24 mouse cellular contexts compared by ENCODE assay signal in genomic region chr9:31949031-31949430, GRCm38 (mm10). TPM values are rescaled to one million over a fixed set of nuclear protein-coding genes. Genes with fewer than 3 reads are reported as not detected.
DNase-seq lines count a peak whose midpoint lies in the region; ATAC-seq lines count a peak whose summit lies in the region.
"Had no signal": no experiment of that assay in that cellular context is flagged by ENCODE, and none has a peak within 500 bp of the region (broad histone marks: within the 10 kb centered on the region; RNA-seq: fewer than 3 reads in every experiment).

No protein-coding gene starts in this region.

- H3K27me3 ChIP-seq in midbrain, embryonic 13.5 days, result no peaks in the 10 kb centered on the region
- H3K27me3 ChIP-seq in midbrain, embryonic 14.5 days (ENCODE audit: control insufficient read depth, insufficient read depth, low read length), result no peaks in the 10 kb centered on the region
- H3K27me3 ChIP-seq: embryonic facial prominence, embryonic 13.5 days; embryonic facial prominence, embryonic 15.5 days; forebrain, embryonic 12.5 days had no signal

- DNase-seq in midbrain, embryonic 14.5 days, result no peak
- DNase-seq in 416B (ENCODE audit: low read depth), result peak; percentile 17
- no peak for DNase-seq in thymus, postnatal 25 days
- no peak for DNase-seq in right cerebral cortex, postnatal 36 days (ENCODE audit: low spot score in 2 of 2)
- DNase-seq: adrenal gland, adult 8-10 months; adrenal gland, postnatal 14 days; adrenal gland, postnatal 36 days; cerebellum, adult 11-12 months; cerebellum, adult 2 months; cerebellum, adult 9-10 months; cerebellum, postnatal 10 days; cerebellum, postnatal 25 days; embryo, embryonic 11 days had no signal

- no peak overlapping the region for H3K9ac ChIP-seq in midbrain, embryonic 13.5 days (replicated peaks)
- H3K9ac ChIP-seq in midbrain, embryonic 14.5 days (replicated peaks; ENCODE audit: low read length), result no peak overlapping the region
- H3K9ac ChIP-seq: embryonic facial prominence, embryonic 13.5 days; embryonic facial prominence, embryonic 15.5 days; forebrain, embryonic 12.5 days had no signal

- ATAC-seq in midbrain, embryonic 13.5 days, result 0 out of 2 replicates have a peak, but pooled peaks have one; percentile 20
- no peak for ATAC-seq in midbrain, embryonic 14.5 days (ENCODE audit: low FRiP score, low TSS enrichment)
- peak; percentile 97 for ATAC-seq in granulocyte monocyte progenitor cell, adult 5-6 weeks (replicated peaks; ENCODE audit: poor library complexity, severe bottlenecking)
- ATAC-seq: forebrain, embryonic 14.5 days; forebrain, embryonic 16.5 days had no signal

- H3K36me3 ChIP-seq in midbrain, embryonic 13.5 days, result no peaks in the 10 kb centered on the region
- H3K36me3 ChIP-seq in midbrain, embryonic 14.5 days (ENCODE audit: control insufficient read depth, insufficient read depth, low read length), result no peaks in the 10 kb centered on the region
- H3K36me3 ChIP-seq: embryonic facial prominence, embryonic 13.5 days; embryonic facial prominence, embryonic 15.5 days; forebrain, embryonic 10.5 days; forebrain, embryonic 12.5 days had no signal

- H3K9me3 ChIP-seq in midbrain, embryonic 13.5 days, result no peaks in the 10 kb centered on the region
- no peaks in the 10 kb centered on the region for H3K9me3 ChIP-seq in midbrain, embryonic 14.5 days (ENCODE audit: control insufficient read depth, low read length)
- H3K9me3 ChIP-seq: embryonic facial prominence, embryonic 13.5 days; embryonic facial prominence, embryonic 15.5 days; forebrain, embryonic 10.5 days; forebrain, embryonic 12.5 days had no signal

- H3K4me2 ChIP-seq in midbrain, embryonic 13.5 days (replicated peaks), result no peak overlapping the region
- H3K4me2 ChIP-seq in midbrain, embryonic 14.5 days (ENCODE audit: low read length), result no peak overlapping the region
- H3K4me2 ChIP-seq: embryonic facial prominence, embryonic 13.5 days; embryonic facial prominence, embryonic 15.5 days; forebrain, embryonic 12.5 days had no signal

- H3K4me1 ChIP-seq in midbrain, embryonic 13.5 days (replicated peaks), result no peaks in the 10 kb centered on the region
- no peaks in the 10 kb centered on the region for H3K4me1 ChIP-seq in midbrain, embryonic 14.5 days (ENCODE audit: control insufficient read depth, insufficient read depth, low read length)
- H3K4me1 ChIP-seq: embryonic facial prominence, embryonic 13.5 days; embryonic facial prominence, embryonic 15.5 days; forebrain, embryonic 10.5 days; forebrain, embryonic 12.5 days had no signal

- H3K27ac ChIP-seq in midbrain, embryonic 13.5 days, result no peak overlapping the region
- no peak overlapping the region for H3K27ac ChIP-seq in midbrain, embryonic 14.5 days (replicated peaks; ENCODE audit: low read depth, low read length)
- H3K27ac ChIP-seq: embryonic facial prominence, embryonic 13.5 days; embryonic facial prominence, embryonic 15.5 days; forebrain, embryonic 10.5 days; forebrain, embryonic 12.5 days had no signal

- H3K4me3 ChIP-seq in midbrain, embryonic 13.5 days (replicated peaks), result no peak overlapping the region
- H3K4me3 ChIP-seq in midbrain, embryonic 14.5 days (replicated peaks; ENCODE audit: low read depth, low read length), result no peak overlapping the region
- H3K4me3 ChIP-seq: embryonic facial prominence, embryonic 13.5 days; embryonic facial prominence, embryonic 15.5 days; erythroblast, embryonic 14.5 days; forebrain, embryonic 10.5 days; forebrain, embryonic 12.5 days had no signal

- WGBS in midbrain, embryonic 13.5 days, result 94% methylated on average over 5 of the region's 5 CpGs
- 91% methylated on average over 5 of the region's 5 CpGs for WGBS in midbrain, embryonic 14.5 days

RNA-seq across cellular contexts. Expression of gene Barx2, which starts 35.8 kb away (rescaled TPM):
- 0.13 TPM in 1 of 2 replicates, not detected in the other for polyA plus RNA-seq in midbrain, embryonic 13.5 days (2015; fragmentation: Nextera tagmentation; extraction: Ambion mirVana)
- polyA plus RNA-seq in midbrain, embryonic 14.5 days (2014; fragmentation: Nextera tagmentation; extraction: Ambion mirVana), result 0.11 and 0.28 TPM in 2 replicates
- not detected in 2 replicates for total RNA-seq in granulocyte monocyte progenitor cell, adult 5-6 weeks (2014; fragmentation: Nextera tagmentation)
- not detected in 2 replicates for total RNA-seq in granulocyte monocyte progenitor cell, adult 5-6 weeks (2017)
- total RNA-seq: adrenal gland, adult 8-10 months; adrenal gland, postnatal 14 days; adrenal gland, postnatal 36 days; MEL had no signal
- polyA plus RNA-seq: C2C12; erythroblast, embryonic 14.5 days; forebrain, embryonic 10.5 days; forebrain, embryonic 12.5 days; forebrain, embryonic 16.5 days had no signal
